Mouse (Mus musculus): ENCODE data around the gene Tlx2.

GRCm38 (mm10) chr6:83054871-83055431 lies 15.1 kb downstream of the Tlx2 start, which contains the start of gene Htra2:
- TF ChIP-seq CTCF (IDR thresholded peaks at IDR 0.05; ENCODE audit: control insufficient read depth, insufficient read depth, insufficient read length): peak; percentile 47
- no peak for TF ChIP-seq USF1 (IDR thresholded peaks at IDR 0.05; ENCODE audit: low read depth)
- no peak for TF ChIP-seq MAX (IDR thresholded peaks at IDR 0.05)
- TF ChIP-seq MYOG (IDR thresholded peaks at IDR 0.05; ENCODE audit: control insufficient read depth, extremely low read depth, insufficient read length): no peak

Measured in C2C12 (cell line).